Mouse (Mus musculus): ENCODE measurements around the gene Emilin2.

Emilin2 gene

GRCm38 (mm10) chr17:71289572-71290176 lies 22.1 kb downstream of the Emilin2 start:
- Histone ChIP-seq H3K27me3 (ENCODE audit: control insufficient read depth, insufficient read depth, low read length, poor library complexity, severe bottlenecking) (no peaks in the 10 kb centered on the region), H3K36me3 (ENCODE audit: control insufficient read depth, insufficient read depth, low read length, poor library complexity, severe bottlenecking) (no peaks in the 10 kb centered on the region)
- no peak for DNase-seq (ENCODE audit: low read depth, low spot score)

DNA sequence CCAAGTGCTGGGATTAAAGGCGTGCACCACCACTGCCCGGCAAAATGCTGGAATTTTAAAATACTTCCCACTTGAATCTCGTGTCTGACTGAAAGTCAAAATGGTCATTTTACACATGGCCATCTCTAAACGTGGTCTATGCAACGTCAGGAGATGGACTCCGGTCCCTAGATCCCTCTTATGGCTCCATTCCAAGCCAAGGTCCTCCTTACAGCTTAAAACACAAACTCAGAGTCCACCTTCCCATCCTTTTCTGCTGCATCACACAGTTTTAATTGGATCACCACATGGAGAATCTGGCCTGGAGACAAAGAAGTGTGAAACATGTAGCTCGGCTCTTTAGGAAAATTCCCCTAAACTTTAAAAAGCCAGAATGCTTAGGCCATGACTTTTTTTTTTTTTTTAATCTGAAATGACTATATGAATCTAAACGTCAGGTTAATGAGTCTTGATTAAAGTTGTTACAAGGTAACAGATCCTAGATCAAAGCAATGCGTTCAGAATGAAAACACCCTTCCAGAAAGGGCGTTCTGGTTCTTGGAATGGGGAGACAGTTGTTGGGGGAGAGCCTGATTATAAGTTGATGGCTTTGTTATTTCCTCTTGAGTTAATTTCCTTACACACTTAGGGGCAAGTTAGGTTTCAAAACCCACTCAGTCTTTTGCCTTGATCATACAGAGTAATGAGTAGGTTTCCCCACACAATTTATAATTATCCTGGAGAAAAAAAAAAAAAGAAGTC lies 22.8 kb downstream of the Emilin2 start:
- Histone ChIP-seq H3K27me3 (ENCODE audit: control insufficient read depth, insufficient read depth, low read length, poor library complexity, severe bottlenecking) (no peaks in the 10 kb centered on the region), H3K36me3 (ENCODE audit: control insufficient read depth, insufficient read depth, low read length, poor library complexity, severe bottlenecking) (no peaks in the 10 kb centered on the region)
- DNase-seq (ENCODE audit: low read depth, low spot score), result no peak

DNA sequence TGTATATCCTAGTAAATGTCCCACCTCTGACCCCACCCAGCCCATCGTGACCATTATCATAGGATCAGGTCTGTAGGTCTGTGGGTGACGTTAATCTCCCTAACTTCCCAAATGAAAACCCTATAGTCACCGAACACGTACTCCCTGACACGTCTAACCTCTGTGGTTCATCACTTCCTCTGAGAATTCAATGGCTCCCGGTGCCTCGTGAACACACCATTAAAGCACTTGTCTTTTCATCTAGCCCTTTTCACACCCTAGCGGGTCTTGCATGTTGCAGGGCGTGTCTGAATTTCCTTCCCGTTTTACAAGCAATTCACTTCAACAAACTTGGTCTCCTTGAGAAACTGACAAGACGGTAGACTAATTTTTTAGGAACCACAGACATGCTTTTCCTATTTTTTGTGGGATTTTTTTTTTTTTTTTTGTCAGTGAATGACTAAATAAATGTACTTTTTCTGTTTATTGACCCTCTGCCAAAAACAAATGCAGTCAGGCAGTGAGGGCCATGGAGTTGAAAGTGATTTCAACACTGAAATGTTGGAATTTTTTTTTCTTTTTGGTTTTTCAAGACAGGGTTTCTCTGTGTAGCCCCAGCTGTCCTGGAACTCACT lies 23.5 kb downstream of the Emilin2 start:
- H3K27me3 ChIP-seq (ENCODE audit: control insufficient read depth, insufficient read depth, low read length, poor library complexity, severe bottlenecking), result no peaks in the 10 kb centered on the region
- DNase-seq (ENCODE audit: low read depth, low spot score), result peak; percentile 88
- H3K36me3 ChIP-seq (ENCODE audit: control insufficient read depth, insufficient read depth, low read length, poor library complexity, severe bottlenecking), result no peaks in the 10 kb centered on the region

- DNase-seq (ENCODE audit: low read depth, low spot score), result no peak
- no peaks in the 10 kb centered on the region for H3K36me3 ChIP-seq (ENCODE audit: control insufficient read depth, insufficient read depth, low read length, poor library complexity, severe bottlenecking)
- no peaks in the 10 kb centered on the region for H3K27me3 ChIP-seq (ENCODE audit: control insufficient read depth, insufficient read depth, low read length, poor library complexity, severe bottlenecking)
These were observed 24.2 kb downstream of the Emilin2 start for GRCm38 (mm10) chr17:71287586-71287985.

DNA sequence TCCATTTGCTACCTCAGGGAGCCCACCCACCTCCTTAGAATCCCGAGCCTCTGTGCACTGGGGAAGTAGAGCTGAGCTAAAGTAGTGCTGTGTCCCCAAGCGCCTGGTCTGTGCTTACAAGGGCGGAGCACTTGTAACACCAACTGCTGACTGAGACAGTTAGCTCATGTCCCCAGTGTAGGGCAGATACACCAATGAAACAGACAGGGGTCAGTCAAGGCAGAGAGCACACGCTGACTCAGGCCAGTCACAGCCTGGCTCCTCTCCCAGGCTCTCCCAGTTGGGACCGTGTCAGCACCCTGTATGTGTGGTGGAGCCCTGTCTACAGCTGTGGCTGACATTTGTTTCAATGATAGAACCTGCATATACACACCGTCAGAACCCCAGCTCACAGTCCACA lies 25.8 kb downstream of the Emilin2 start:
- no peak for DNase-seq (ENCODE audit: low read depth, low spot score)

GRCm38 (mm10) chr17:71284890-71285289 lies 26.9 kb downstream of the Emilin2 start:
- DNase-seq (ENCODE audit: low read depth, low spot score), result no peak
- Histone ChIP-seq H3K36me3 (ENCODE audit: control insufficient read depth, insufficient read depth, low read length, poor library complexity, severe bottlenecking) (no peaks in the 10 kb centered on the region), H3K27me3 (ENCODE audit: control insufficient read depth, insufficient read depth, low read length, poor library complexity, severe bottlenecking) (no peaks in the 10 kb centered on the region)

More for the DNA sequence above, 25.8 kb downstream of the Emilin2 start:
- Histone ChIP-seq H3K36me3 (ENCODE audit: control insufficient read depth, insufficient read depth, low read length, poor library complexity, severe bottlenecking) (no peaks in the 10 kb centered on the region), H3K27me3 (ENCODE audit: control insufficient read depth, insufficient read depth, low read length, poor library complexity, severe bottlenecking) (no peaks in the 10 kb centered on the region)

DNA sequence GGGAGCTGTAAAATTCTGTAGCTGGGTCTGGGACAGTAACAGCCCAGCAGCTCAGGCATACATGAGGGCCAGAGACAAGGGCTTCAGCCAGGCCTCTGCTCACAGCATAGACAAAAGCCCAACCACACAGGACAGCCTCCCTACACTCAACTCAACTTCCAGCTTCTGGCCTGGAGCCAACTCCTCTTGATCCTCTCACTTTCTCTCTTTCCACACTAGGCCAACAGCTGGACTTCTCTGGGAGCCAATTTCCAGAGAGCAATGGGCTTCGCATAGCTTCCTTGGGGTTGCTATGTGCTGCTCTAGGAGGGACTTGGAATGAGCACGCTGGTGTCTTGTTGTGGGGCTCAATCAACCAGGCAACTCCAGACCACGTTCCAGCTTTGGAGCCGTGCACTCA lies 28.5 kb downstream of the Emilin2 start:
- no peaks in the 10 kb centered on the region for H3K36me3 ChIP-seq (ENCODE audit: control insufficient read depth, insufficient read depth, low read length, poor library complexity, severe bottlenecking)
- DNase-seq (ENCODE audit: low read depth, low spot score), result no peak
- no peaks in the 10 kb centered on the region for H3K27me3 ChIP-seq (ENCODE audit: control insufficient read depth, insufficient read depth, low read length, poor library complexity, severe bottlenecking)

- no peaks in the 10 kb centered on the region for H3K27me3 ChIP-seq (ENCODE audit: control insufficient read depth, insufficient read depth, low read length, poor library complexity, severe bottlenecking)
- peak; percentile 67 for DNase-seq (ENCODE audit: low read depth, low spot score)
- H3K36me3 ChIP-seq (ENCODE audit: control insufficient read depth, insufficient read depth, low read length, poor library complexity, severe bottlenecking), result no peaks in the 10 kb centered on the region
These were observed 29.1 kb downstream of the Emilin2 start for GRCm38 (mm10) chr17:71282716-71283115.

- Histone ChIP-seq H3K27me3 (ENCODE audit: control insufficient read depth, insufficient read depth, low read length, poor library complexity, severe bottlenecking) (no peaks in the 10 kb centered on the region), H3K36me3 (ENCODE audit: control insufficient read depth, insufficient read depth, low read length, poor library complexity, severe bottlenecking) (no peaks in the 10 kb centered on the region)
- DNase-seq (ENCODE audit: low read depth, low spot score), result no peak
These were observed 33.9 kb downstream of the Emilin2 start for GRCm38 (mm10) chr17:71277701-71278491.

- Histone ChIP-seq H3K27me3 (ENCODE audit: control insufficient read depth, insufficient read depth, low read length, poor library complexity, severe bottlenecking) (no peaks in the 10 kb centered on the region), H3K36me3 (ENCODE audit: control insufficient read depth, insufficient read depth, low read length, poor library complexity, severe bottlenecking) (no peaks in the 10 kb centered on the region)
- no peak for DNase-seq (ENCODE audit: low read depth, low spot score)
These were observed 35.0 kb downstream of the Emilin2 start for GRCm38 (mm10) chr17:71276771-71277170.

DNA sequence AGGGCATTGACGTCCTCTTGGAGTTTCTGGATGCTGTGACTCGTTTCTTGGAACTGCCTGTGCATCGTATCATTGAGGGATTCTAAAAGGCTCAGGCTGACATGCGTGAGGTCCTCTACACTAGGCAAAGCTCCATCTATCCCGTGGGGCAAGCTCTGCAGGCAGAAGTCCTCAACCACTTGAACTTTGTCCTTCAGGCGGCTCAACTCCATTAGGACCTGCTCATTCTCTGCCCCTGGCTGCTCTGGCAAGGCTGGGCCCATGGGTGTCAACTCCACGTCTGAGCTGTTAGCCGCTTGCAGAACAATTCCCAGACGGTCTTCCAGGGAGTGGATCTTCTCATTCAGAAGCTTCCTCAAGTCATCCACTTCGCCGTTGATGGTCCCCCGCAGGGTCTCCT lies 37.9 kb downstream of the Emilin2 start:
- no peak for DNase-seq (ENCODE audit: low read depth, low spot score)
- no peaks in the 10 kb centered on the region for H3K27me3 ChIP-seq (ENCODE audit: control insufficient read depth, insufficient read depth, low read length, poor library complexity, severe bottlenecking)

DNA sequence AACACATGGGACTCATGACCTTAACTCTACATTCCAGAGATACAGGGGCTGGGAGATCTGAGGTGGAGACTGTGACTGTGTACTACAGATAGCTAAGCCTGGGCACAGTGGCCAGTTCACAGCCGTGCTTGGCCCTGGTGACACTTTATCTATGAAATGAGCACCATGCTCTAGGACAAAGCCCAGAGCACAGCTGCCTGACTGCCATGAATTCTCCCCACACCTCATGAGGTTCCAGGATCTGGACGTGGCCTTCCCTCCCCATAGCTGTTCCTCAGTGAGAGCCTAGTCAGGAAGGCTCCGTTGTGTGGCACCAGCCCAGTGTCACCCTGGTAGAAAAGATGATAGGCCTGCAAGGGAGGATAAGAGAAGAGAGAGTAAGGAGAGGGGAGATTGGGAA lies 43.2 kb downstream of the Emilin2 start:
- no peaks in the 10 kb centered on the region for H3K27me3 ChIP-seq (ENCODE audit: control insufficient read depth, insufficient read depth, low read length, poor library complexity, severe bottlenecking)
- DNase-seq (ENCODE audit: low read depth, low spot score), result no peak

More for the DNA sequence above, 37.9 kb downstream of the Emilin2 start:
- no peaks in the 10 kb centered on the region for H3K36me3 ChIP-seq (ENCODE audit: control insufficient read depth, insufficient read depth, low read length, poor library complexity, severe bottlenecking)

DNA sequence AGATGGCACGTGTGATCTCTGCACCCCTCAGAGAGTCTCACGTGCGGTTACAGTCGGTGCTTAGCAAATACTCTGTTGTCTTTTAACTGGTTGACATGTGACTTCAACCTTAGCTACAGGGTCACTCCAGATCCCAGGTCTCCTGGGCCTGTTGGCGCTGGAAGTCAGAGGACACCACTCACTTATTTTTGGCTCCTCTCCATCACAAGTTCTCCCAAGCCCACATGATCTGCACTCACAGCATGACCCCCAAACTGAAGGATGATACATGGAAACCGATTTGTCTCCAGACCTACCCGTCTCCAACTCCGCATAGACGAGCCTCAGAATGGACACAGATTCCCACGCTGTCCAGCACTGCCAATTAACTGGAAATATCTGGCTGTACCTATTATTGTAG lies 43.6 kb downstream of the Emilin2 start:
- H3K36me3 ChIP-seq (ENCODE audit: control insufficient read depth, insufficient read depth, low read length, poor library complexity, severe bottlenecking), result no peaks in the 10 kb centered on the region
- no peaks in the 10 kb centered on the region for H3K27me3 ChIP-seq (ENCODE audit: control insufficient read depth, insufficient read depth, low read length, poor library complexity, severe bottlenecking)
- DNase-seq (ENCODE audit: low read depth, low spot score), result no peak

More for the DNA sequence above, 43.2 kb downstream of the Emilin2 start:
- no peaks in the 10 kb centered on the region for H3K36me3 ChIP-seq (ENCODE audit: control insufficient read depth, insufficient read depth, low read length, poor library complexity, severe bottlenecking)

DNA sequence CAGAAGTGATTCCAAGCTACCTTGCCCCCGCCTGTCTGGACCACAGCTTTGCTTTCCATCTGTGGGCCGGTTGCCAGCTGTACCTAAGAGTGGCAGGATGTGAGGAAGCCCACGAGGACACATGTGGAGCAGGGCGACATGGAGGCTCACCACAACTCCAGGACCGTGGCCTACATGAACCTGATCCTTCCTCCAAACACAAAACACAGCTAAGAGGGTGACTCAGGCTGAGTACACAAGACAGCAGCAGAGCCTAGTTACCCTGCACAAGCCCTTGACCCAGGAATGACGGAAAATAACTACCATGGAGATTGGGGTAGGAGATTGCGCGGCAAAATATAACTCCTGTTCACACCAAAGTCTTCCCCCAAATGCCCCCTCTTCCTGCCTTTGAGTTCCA lies 44.4 kb downstream of the Emilin2 start:
- DNase-seq (ENCODE audit: low read depth, low spot score), result no peak
- no peaks in the 10 kb centered on the region for H3K36me3 ChIP-seq (ENCODE audit: control insufficient read depth, insufficient read depth, low read length, poor library complexity, severe bottlenecking)

More for the DNA sequence above, 44.4 kb downstream of the Emilin2 start:
- no peaks in the 10 kb centered on the region for H3K27me3 ChIP-seq (ENCODE audit: control insufficient read depth, insufficient read depth, low read length, poor library complexity, severe bottlenecking)

Measured in splenic B cell, adult 2 months (primary cell).